Mouse (Mus musculus) brown adipose tissue, adult 24 weeks (tissue): ENCODE measurements around the gene Tsga10ip. TPM values are rescaled to one million over a fixed set of nuclear protein-coding genes. Genes with fewer than 3 reads are reported as not detected.

Experiments used
- H3K27ac ChIP-seq: fragments of 200-500 bp; replicated peaks from 2 replicates; pipeline ENCODE4 v1.5.1; 2012; ENCODE audit warnings: low read depth, mild to moderate bottlenecking, low read length
- H3K4me1 ChIP-seq: fragments of 200-500 bp; 2 replicates; pipeline ENCODE4 v1.6.1; 2012; ENCODE audit warnings: low read length, mixed read lengths; ENCODE audit not compliant: control insufficient read depth, insufficient read depth, insufficient read length
- H3K4me3 ChIP-seq: fragments of 200-500 bp; 2 replicates; pipeline ENCODE4 v1.5.1; 2012; ENCODE audit warnings: low read depth, mild to moderate bottlenecking, low read length, moderate library complexity; ENCODE audit not compliant: insufficient read depth
- polyA plus RNA-seq: library from polyadenylated mRNA; stranded (reverse); fragments of >200 nt; gene quantifications from 2 replicates; pipeline ENCODE4 v1.2.4, GENCODE M21; 2012; ENCODE audit not compliant: missing spikeins, insufficient read depth, insufficient read length

The Tsga10ip gene
- polyA plus RNA-seq: not detected in 2 replicates

DNA sequence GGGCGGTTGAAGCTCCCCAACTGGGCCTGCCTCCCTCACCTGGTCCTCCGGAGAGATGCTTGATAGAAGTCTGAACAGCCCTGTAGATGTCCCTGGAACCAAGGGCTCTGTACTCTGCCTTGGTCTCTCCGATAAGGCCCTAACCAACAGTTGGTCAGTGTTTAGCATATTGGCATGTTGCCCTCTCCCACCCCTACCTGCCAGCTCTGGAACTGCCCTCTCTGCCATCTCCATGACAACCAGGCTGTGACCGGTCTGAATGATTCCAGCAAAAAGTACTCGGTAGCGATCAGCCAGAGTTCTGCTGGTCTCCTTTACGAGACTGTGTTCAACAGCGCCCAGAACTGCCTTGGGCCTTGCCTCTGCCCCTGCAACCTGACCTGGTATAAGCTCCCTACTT is at the start of gene Tsga10ip:
Gene Tsga10ip (minus strand): TSS at position 234 of the 400 bp plus-strand sequence.
- Histone ChIP-seq H3K4me1 (peaks cover 3% of the 10 kb centered on the region; the same call in 1 of the 2 replicates), H3K27ac (no peak within 1 kb of the TSS)

DNA sequence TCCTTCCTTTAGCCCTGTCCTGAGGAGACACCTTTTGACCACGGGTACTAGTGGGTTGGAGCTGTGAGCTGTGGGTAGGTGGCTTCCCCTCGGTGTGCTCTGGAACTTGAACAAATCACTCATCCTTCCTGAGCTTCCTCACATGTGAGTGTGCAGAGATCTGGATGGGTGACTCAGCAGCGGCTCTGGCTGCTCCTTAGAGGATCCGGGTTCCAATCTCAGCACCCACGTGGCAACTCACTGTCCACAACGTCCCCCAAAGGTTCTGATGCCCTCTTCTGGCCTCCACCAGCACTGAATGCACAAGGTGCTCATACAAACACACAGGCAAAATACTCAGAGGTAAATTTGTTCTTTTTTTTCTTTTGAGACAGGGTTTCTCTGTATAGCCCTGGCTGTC is 49.4 kb upstream of the Tsga10ip start:
- no peak overlapping the region for H3K27ac ChIP-seq
- H3K4me1 ChIP-seq: peaks cover 11% of the 10 kb centered on the region
- H3K4me3 ChIP-seq: no peak overlapping the region

More for the DNA sequence above, at the start of gene Tsga10ip:
- no peak within 1 kb of the TSS for H3K4me3 ChIP-seq

DNA sequence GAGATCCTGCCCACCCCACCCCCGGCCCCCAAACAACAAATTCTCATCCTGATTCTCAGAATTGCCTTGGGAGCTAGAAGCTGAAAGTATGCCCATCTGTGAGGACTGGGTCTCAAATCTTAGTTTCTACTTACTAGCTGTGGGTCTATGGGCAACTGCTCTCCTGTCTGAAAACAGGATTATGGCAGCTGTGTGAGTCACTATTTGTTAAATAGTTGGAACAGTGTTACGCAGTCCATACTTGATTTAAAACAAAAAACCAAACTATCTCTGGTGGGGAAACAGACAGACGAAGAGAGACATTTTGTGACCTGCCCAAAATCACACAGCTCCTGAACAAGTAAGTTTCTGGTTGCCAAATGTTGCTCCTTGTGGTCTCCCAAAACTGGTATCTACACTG is 47.3 kb upstream of the Tsga10ip start:
- Histone ChIP-seq H3K27ac (no peak overlapping the region), H3K4me3 (no peak overlapping the region), H3K4me1 (peaks cover 11% of the 10 kb centered on the region)

DNA sequence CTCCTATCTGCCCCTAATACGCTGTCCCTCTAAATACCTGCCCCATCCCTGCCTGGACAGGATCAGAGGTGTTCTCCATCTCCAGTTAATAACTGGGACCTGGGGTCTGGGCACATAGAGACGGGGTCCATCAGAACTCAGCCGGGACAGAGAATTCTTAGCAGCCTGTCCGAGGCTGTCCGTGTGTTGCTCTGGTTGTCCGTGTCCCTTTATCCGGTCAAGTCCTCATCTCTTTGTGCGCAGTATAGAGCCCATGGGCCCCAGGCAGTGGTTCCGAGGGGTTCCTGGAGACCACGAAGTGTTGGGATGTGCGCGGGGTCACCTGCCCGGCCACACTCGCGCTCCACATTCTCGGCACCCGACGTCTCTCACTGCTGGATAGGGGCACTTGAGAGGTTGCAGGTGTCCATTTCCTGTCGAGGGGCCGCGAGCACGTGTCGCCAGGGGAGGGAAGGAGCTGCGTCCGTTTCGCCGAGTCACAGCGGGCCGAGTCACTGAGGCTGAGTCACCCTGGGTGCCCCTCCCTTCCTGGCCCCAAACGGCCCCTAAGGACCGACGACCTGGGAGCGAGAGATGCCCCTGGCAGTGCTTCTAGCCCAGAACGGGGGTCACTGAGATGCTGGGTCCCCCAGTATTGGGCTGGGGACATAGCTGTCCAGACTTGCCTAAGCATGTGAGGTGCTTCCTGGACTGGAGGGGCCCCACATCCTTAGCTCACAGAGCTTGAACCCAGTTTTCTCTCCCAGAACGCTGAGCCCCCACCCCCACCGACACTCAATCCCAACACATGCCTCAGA is 46.2 kb upstream of the Tsga10ip start:
- H3K4me1 ChIP-seq: peaks cover 9% of the 10 kb centered on the region; the same call in 1 of the 2 replicates
- H3K27ac ChIP-seq: no peak overlapping the region
- peak overlapping the region; percentile 81 for H3K4me3 ChIP-seq

DNA sequence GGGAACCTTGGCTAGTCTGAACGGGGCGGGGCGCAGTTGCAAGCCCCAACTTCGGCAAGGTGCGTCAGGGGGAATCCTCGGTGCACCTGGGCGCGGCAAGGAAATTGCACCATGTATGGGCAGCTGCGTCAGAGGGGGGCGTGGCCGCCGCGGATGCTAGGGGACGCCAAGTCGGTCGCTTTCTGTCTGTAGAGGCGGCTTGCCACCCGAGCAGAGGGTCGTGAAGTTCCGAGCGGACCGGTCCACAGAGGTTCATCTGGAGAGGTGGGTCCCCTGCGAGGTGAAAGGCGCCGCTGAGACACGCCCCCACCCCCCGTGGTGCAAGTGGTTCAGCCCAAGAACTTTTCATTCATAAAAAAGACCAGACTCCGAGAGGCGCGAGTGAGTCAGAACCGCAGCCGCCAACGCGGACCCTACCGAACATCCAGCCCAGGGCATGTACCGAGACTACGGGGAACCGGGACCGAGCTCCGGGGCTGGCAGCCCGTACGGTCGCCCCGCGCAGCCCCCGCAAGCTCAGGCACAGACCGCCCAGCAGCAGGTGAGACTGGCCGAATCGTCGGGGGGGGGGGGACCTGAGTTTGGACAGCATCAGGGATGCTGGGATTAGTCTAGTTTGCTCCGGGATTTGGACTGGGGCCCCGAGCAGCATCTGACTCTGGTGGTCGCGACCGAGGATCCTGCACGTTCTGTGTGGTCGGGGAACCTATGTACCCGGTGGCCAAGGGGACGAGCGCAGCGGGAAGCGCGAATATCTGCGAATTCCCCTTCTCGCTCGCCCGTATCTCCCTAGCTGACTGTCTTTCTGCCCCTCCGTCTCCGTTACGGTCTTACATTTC is 45.4 kb upstream of the Tsga10ip start, which contains the start of gene Fosl1:
Gene Fosl1 (plus strand): TSS at position 33 of the 839 bp plus-strand sequence.
- Histone ChIP-seq H3K4me3 (peak within 1 kb of the TSS; percentile 81), H3K27ac (no peak within 1 kb of the TSS), H3K4me1 (peaks cover 9% of the 10 kb centered on the region; the same call in 1 of the 2 replicates)

DNA sequence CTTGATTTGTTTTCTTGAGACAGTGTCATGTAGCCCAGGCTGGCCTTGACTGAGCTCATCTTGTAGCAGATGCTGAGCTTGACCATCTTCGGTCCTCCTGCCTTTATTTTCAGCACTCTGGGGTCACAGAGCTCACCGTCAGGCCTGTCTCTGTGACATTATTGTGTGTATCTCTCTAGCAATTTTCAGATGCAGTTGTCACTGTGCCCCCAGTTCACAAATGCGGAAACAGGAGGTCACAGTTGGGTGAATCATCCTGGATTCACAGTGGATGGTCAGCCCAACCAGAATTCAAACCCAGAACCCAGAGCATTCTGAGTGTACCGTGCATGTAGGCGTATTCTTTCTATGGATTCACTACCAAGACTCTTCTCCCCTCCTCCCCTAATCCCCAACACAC is 43.4 kb upstream of the Tsga10ip start:
- peaks cover 9% of the 10 kb centered on the region; the same call in 1 of the 2 replicates for H3K4me1 ChIP-seq
- H3K27ac ChIP-seq: no peak overlapping the region
- H3K4me3 ChIP-seq: no peak overlapping the region

DNA sequence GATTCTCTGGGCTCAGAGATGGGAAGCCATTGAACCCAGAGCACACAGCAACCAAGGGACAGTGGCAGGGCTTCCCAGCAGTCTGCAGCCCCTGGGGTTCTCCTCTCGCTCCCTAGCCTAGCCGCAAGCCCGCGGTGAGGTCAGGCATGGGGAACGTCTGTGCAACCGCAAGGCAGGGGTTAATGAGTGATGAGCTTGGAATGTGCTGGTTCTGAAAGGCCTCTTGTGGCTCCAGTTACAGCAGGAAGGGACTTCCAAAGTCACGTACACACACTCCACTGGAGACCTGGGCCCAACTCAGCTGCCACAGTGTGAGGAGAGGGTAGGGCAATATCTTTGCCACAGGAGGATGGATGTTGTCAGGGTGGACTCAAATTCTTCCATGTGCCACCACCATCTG is 42.6 kb upstream of the Tsga10ip start:
- Histone ChIP-seq H3K4me1 (peaks cover 9% of the 10 kb centered on the region; the same call in 1 of the 2 replicates), H3K27ac (no peak overlapping the region), H3K4me3 (no peak overlapping the region)

DNA sequence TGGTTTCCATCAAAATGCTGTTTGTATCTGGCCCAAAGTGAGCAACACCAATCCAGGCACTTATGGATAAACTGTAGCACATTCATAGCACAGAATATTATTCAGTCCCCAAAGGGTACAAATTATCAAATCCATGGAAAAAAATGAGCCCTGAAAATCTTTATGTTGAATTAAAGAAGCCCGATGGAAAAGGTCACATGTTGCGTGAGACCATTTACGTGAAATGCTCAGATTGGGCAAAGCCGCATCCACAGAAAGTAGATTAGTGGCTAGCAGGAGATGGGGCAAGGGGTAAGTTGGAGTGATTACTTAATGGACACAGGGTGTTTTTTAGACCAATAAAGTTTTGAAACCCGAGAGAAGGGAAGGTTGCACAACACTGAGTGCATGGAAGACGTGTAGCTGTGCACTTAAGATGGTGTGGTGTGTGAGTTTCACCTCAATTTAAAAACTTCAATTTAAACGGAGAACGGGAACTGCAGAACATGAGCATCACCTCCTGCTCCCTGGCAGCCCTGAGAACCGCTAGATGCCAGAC is 42.1 kb upstream of the Tsga10ip start:
- peaks cover 9% of the 10 kb centered on the region; the same call in 1 of the 2 replicates for H3K4me1 ChIP-seq
- no peak overlapping the region for H3K4me3 ChIP-seq
- no peak overlapping the region for H3K27ac ChIP-seq

DNA sequence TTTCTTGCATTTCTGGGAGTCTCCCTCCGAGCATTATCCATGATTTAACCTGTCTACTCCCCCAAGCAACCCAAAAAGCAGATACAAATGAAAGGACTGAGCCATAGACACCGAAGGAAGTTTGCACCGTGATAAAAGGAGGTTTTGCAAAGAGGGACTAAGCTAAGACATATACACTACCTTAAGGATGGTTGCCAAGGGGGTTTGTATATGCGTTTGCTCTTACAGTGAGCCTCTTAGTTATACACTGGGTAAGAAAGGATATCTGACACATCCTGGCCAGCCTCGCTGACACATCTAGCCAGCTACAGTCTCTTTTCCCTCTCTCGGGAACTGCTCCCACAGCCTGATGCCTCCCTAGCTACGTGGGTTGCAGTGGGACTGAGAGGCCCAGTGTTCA is 31.6 kb upstream of the Tsga10ip start:
- Histone ChIP-seq H3K4me3 (peak overlapping the region; percentile 55; the same call in 1 of the 2 replicates), H3K27ac (peak overlapping the region; percentile 63), H3K4me1 (peaks cover 4% of the 10 kb centered on the region; the same call in 1 of the 2 replicates)

DNA sequence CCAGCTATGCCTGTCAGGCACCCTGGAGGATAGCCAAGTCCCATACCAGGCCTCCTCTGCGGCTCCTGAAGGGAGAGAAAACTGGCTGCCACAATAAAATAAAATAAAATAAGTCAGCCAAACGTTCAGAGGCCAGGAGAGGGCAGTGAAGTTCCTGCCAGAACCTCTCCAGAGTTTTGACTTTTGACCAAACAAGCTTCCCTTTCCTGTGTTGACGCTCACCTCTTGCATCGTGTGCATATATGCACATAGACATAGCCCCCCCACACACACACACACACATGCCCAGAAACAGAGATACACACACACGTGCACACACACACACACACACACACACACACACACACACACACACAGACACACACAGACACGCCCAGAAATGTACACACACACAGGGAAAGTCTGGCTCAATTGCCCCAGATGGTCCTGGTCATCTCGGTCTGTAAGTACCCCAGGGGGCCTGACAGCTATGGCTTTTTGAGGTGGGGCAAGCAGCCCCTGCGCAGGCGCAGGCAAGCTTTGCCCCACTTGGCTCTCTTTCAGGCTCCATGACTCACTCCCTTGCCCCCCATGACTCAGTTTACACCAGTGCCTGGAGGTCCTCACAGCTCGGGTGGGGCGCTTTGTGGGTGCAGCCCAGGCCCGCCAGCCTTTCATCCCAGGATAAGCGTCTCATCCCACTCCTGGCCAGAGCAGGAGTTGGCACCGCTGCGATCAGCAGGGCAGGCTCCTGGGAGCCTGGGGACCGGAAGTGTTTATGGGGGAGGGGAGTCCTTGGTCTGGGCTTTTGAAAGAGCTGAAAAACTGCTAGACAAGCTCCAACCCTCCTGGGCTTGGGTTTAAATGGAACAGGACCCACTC is 30.9 kb upstream of the Tsga10ip start:
- H3K27ac ChIP-seq: peak overlapping the region; percentile 63
- H3K4me1 ChIP-seq: peaks cover 4% of the 10 kb centered on the region; the same call in 1 of the 2 replicates
- H3K4me3 ChIP-seq: peak overlapping the region; percentile 55

DNA sequence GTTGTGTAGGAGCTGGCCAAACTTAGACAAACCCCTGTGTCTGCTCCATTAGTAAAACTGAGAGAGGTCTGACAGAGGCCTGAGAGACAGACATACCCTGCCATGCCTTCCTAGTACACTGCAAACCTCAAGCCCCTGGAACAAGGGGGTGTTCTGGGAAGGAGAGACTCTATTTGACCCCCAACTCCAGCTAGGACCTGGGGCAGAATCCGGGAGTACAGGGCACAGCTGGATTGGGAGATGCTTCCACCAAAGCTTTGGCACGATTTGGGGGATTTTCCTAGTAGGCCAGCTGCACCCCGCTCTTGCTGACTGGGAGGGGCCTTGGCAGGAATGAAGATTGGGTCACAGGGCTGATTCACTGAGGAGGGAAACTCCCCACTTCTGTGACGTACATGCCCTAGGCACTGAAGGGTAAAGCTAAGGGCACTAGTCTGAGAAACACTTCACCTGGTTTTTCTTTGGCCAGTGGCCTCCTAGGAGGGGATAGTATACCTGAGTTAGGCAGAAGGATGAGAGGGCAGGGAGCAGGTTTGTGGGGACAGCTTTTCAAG is 29.7 kb upstream of the Tsga10ip start:
- Histone ChIP-seq H3K4me1 (peaks cover 4% of the 10 kb centered on the region; the same call in 1 of the 2 replicates), H3K27ac (no peak overlapping the region)

DNA sequence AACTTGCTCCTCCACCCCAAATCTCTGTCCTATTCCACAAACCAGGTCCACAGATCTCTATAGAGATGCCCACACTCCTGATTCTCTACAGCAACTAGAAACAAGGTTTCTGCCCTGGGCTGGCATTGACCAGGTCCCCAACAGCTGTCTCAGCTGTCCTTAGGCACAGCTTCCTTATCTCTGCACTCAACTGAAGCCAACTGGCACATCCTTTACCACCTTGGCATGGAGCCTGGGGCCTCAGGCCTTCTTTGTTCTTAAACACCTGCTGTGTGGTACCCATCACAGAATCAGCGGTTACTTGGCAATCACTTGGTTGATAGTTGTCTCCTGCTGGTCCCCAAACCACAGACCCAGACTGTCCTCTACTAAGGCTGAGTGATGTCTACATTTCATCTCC is 28.1 kb upstream of the Tsga10ip start:
- H3K27ac ChIP-seq: no peak overlapping the region
- no peak overlapping the region for H3K4me3 ChIP-seq
- H3K4me1 ChIP-seq: peaks cover 14% of the 10 kb centered on the region

More for the DNA sequence above, 29.7 kb upstream of the Tsga10ip start:
- H3K4me3 ChIP-seq: no peak overlapping the region

DNA sequence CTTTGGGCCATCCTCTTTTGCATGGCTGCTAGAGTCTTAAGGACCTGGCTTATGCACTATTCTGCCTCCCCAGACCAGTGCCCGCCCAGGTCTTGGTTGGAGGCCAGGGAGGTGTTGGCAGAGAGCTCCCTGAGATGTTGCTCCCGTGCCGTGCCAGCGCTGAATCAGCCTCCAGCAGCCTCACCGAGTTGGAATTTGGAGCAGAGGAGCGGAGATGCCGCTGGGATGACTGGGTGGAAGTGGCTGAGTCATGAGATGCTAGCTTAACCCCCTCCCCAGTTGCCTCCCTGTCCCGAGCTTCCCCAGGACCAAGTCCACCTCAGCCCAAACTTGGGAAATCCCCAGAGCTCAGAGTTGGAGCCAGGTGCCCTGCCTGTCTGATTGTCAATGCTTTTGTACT is 27.5 kb upstream of the Tsga10ip start:
- Histone ChIP-seq H3K27ac (no peak overlapping the region), H3K4me3 (no peak overlapping the region), H3K4me1 (peaks cover 14% of the 10 kb centered on the region)

DNA sequence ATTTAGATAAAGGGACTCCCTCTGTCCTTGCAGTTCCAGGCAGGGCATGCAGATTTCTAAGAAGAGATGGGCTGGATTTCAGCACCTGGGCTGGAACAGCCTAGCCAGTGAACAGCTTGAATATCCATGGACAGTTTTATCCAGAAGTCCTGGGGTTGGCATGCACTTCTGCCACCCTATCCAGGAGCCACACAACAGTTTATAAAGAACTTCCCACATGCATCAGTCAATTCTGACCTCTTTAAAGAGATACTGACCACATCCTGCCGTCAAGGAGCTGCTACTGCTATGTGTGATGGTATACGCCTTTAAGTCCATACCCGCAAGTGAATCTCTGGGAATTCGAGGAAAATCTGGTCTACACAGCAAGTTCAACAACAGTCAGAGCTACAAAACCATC is 26.9 kb upstream of the Tsga10ip start:
- Histone ChIP-seq H3K27ac (no peak overlapping the region), H3K4me1 (peaks cover 14% of the 10 kb centered on the region)

More for the DNA sequence above, 26.9 kb upstream of the Tsga10ip start:
- no peak overlapping the region for H3K4me3 ChIP-seq
